Mouse (Mus musculus): ENCODE results near the gene Zfp831.

- TF ChIP-seq GATA1 (IDR thresholded peaks at IDR 0.05; ENCODE audit: borderline replicate concordance, low read length) = no peak
- TF ChIP-seq FLI1 (IDR thresholded peaks at IDR 0.05; ENCODE audit: low read length) = no peak
Measured at GRCm38 (mm10) chr2:174727114-174727823, 83.9 kb downstream of the Zfp831 start.
